Mouse (Mus musculus): Measurements from ENCODE around the gene Foxd2. TPM values are rescaled to one million over a fixed set of nuclear protein-coding genes. Genes with fewer than 3 reads are reported as not detected.
A peak's percentile ranks its signal among the peaks of the same experiment; 100 is the strongest.

Foxd2 gene
- 0.90 and 1.8 TPM in 2 replicates for total RNA-seq (2014; rRNA removed)
- polyA plus RNA-seq (2015; fragmentation: Nextera tagmentation; extraction: Ambion mirVana) = 0.16 and 0.30 TPM in 2 replicates

- ATAC-seq (peak; percentile 83), DNase-seq (ENCODE audit: low spot score) (peak; percentile 86)
- Histone ChIP-seq H3K9ac (replicated peaks; ENCODE audit: low read length) (peak within 1 kb of the TSS; percentile 24; the same call in 1 of the 2 replicates), H3K4me1 (ENCODE audit: insufficient read depth, low read length) (no peaks in the 10 kb centered on the region), H3K27ac (no peak within 1 kb of the TSS), H3K9me3 (ENCODE audit: low read length) (no peaks in the 10 kb centered on the region), H3K36me3 (ENCODE audit: insufficient read depth, low read length) (no peaks in the 10 kb centered on the region), H3K27me3 (ENCODE audit: insufficient read depth, low read length) (peaks cover 92% of the 10 kb centered on the region), H3K4me3 (ENCODE audit: low read length) (peak within 1 kb of the TSS; percentile 33), H3K4me2 (ENCODE audit: low read depth, low read length) (peak within 1 kb of the TSS; percentile 54)
- WGBS = 2% methylated on average over 57 of the region's 64 CpGs
- TF ChIP-seq CTCF (IDR thresholded peaks at IDR 0.05; ENCODE audit: low read depth) = peak; percentile 76
Measured at GRCm38 (mm10) chr4:114908829-114909601, at the start of gene Foxd2. Foxd2 (minus strand) TSS chr4:114908873.

DNA sequence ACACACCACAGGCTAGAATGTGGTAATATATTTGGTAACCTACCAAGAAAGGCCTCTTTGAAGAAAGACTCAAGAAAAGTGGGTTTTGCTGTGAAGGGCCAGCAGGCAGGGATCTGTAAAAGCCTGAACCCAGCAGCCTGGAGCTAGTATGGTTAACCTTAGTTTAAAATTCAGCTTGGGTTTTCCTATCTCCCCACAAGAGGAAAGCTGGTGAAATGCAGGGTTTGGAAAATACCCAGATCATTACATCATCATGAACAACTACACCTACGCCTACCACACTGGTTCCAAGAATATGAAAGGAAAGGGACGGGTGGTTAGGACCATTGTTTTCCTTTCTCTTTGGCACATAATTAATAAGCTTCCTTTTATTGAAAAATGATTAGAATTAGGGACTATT, 49.6 kb upstream of the Foxd2 start:
- DNase-seq (ENCODE audit: low spot score) (no peak), ATAC-seq (no peak)
- no peak for TF ChIP-seq CTCF (IDR thresholded peaks at IDR 0.05; ENCODE audit: low read depth)
- Histone ChIP-seq H3K4me2 (ENCODE audit: low read depth, low read length) (no peak overlapping the region), H3K4me1 (ENCODE audit: insufficient read depth, low read length) (no peaks in the 10 kb centered on the region), H3K27me3 (ENCODE audit: insufficient read depth, low read length) (no peaks in the 10 kb centered on the region), H3K9me3 (ENCODE audit: low read length) (no peaks in the 10 kb centered on the region), H3K4me3 (ENCODE audit: low read length) (no peak overlapping the region), H3K27ac (no peak overlapping the region), H3K36me3 (ENCODE audit: insufficient read depth, low read length) (peaks cover 7% of the 10 kb centered on the region; the same call in 1 of the 2 replicates), H3K9ac (replicated peaks; ENCODE audit: low read length) (no peak overlapping the region)
- WGBS = 89% methylated on average over 2 of the region's 2 CpGs

- peaks cover 2% of the 10 kb centered on the region; the same call in 1 of the 2 replicates for H3K36me3 ChIP-seq (ENCODE audit: insufficient read depth, low read length)
- H3K9me3 ChIP-seq (ENCODE audit: low read length) = no peaks in the 10 kb centered on the region
- ATAC-seq (no peak), DNase-seq (ENCODE audit: low spot score) (peak; percentile 14)
- no peak overlapping the region for H3K9ac ChIP-seq (replicated peaks; ENCODE audit: low read length)
- H3K4me3 ChIP-seq (ENCODE audit: low read length) = no peak overlapping the region
- no peak overlapping the region for H3K4me2 ChIP-seq (ENCODE audit: low read depth, low read length)
- H3K27ac ChIP-seq = no peak overlapping the region
- no peaks in the 10 kb centered on the region for H3K4me1 ChIP-seq (ENCODE audit: insufficient read depth, low read length)
- no peaks in the 10 kb centered on the region for H3K27me3 ChIP-seq (ENCODE audit: insufficient read depth, low read length)
- TF ChIP-seq CTCF (IDR thresholded peaks at IDR 0.05; ENCODE audit: low read depth) = no peak
Measured at GRCm38 (mm10) chr4:114957403-114957802, 48.7 kb upstream of the Foxd2 start.

- no peak overlapping the region for H3K4me3 ChIP-seq (ENCODE audit: low read length)
- 0 out of 2 replicates have a peak, but pooled peaks have one; percentile 32 for ATAC-seq
- no peak overlapping the region for H3K27ac ChIP-seq
- H3K9ac ChIP-seq (replicated peaks; ENCODE audit: low read length) = no peak overlapping the region
- no peak for DNase-seq (ENCODE audit: low spot score)
- no peak overlapping the region for H3K4me2 ChIP-seq (ENCODE audit: low read depth, low read length)
- no peaks in the 10 kb centered on the region for H3K36me3 ChIP-seq (ENCODE audit: insufficient read depth, low read length)
- H3K4me1 ChIP-seq (ENCODE audit: insufficient read depth, low read length) = no peaks in the 10 kb centered on the region
- no peak for TF ChIP-seq CTCF (IDR thresholded peaks at IDR 0.05; ENCODE audit: low read depth)
- WGBS = 90% methylated on average over 3 of the region's 3 CpGs
- no peaks in the 10 kb centered on the region for H3K9me3 ChIP-seq (ENCODE audit: low read length)
- H3K27me3 ChIP-seq (ENCODE audit: insufficient read depth, low read length) = no peaks in the 10 kb centered on the region
Measured at GRCm38 (mm10) chr4:114953172-114953571, 44.5 kb upstream of the Foxd2 start.

- TF ChIP-seq CTCF (IDR thresholded peaks at IDR 0.05; ENCODE audit: low read depth) = no peak
- no peak overlapping the region for H3K4me3 ChIP-seq (ENCODE audit: low read length)
- WGBS = 73% methylated on average over 7 of the region's 7 CpGs
- no peak overlapping the region for H3K27ac ChIP-seq
- no peak overlapping the region for H3K4me2 ChIP-seq (ENCODE audit: low read depth, low read length)
- no peaks in the 10 kb centered on the region for H3K4me1 ChIP-seq (ENCODE audit: insufficient read depth, low read length)
- no peaks in the 10 kb centered on the region for H3K36me3 ChIP-seq (ENCODE audit: insufficient read depth, low read length)
- DNase-seq (ENCODE audit: low spot score) (no peak), ATAC-seq (no peak; the same call in 1 of the 2 replicates)
- no peaks in the 10 kb centered on the region for H3K9me3 ChIP-seq (ENCODE audit: low read length)
- no peak overlapping the region for H3K9ac ChIP-seq (replicated peaks; ENCODE audit: low read length)
- no peaks in the 10 kb centered on the region for H3K27me3 ChIP-seq (ENCODE audit: insufficient read depth, low read length)
Measured at GRCm38 (mm10) chr4:114947852-114948481, 39.3 kb upstream of the Foxd2 start.

DNA sequence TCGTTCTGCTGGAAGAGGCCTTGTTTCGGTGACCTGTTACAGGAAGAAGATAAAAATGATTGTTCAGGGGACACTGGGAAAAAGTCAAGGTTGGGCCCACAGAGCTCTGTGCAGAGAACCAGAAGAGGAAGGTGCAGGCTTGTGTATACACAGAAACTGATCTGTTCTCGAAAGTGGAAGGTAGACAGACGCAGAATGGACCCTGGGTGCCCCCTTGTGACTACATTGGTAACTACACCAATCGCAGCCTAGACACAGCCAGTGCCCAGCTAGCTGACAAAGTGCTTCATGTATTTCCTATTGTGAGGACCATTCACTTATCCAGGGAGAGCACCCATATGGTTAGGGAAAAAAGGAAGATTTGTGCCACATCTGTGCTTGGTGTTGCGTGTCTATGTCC, 38.7 kb upstream of the Foxd2 start:
- 31% methylated on average over 6 of the region's 6 CpGs for WGBS
- ATAC-seq = peak; percentile 90
- no peaks in the 10 kb centered on the region for H3K27me3 ChIP-seq (ENCODE audit: insufficient read depth, low read length)
- H3K36me3 ChIP-seq (ENCODE audit: insufficient read depth, low read length) = no peaks in the 10 kb centered on the region
- H3K4me1 ChIP-seq (ENCODE audit: insufficient read depth, low read length) = no peaks in the 10 kb centered on the region
- no peak overlapping the region for H3K4me3 ChIP-seq (ENCODE audit: low read length)
- no peaks in the 10 kb centered on the region for H3K9me3 ChIP-seq (ENCODE audit: low read length)
- DNase-seq (ENCODE audit: low spot score) = peak; percentile 84
- H3K9ac ChIP-seq (replicated peaks; ENCODE audit: low read length) = no peak overlapping the region
- H3K4me2 ChIP-seq (ENCODE audit: low read depth, low read length) = no peak overlapping the region
- peak; percentile 97 for TF ChIP-seq CTCF (IDR thresholded peaks at IDR 0.05; ENCODE audit: low read depth)
- no peak overlapping the region for H3K27ac ChIP-seq
